Mouse (Mus musculus): ENCODE results near the gene St6gal2. TPM values are rescaled to one million over a fixed set of nuclear protein-coding genes. Genes with fewer than 3 reads are reported as not detected.

Gene St6gal2
- not detected in 2 replicates for polyA plus RNA-seq (2012)

GRCm38 (mm10) chr17:55445250-55446184 is at the start of gene St6gal2:
TSS of gene St6gal2 (plus strand) at chr17:55445382.

Other genes with a start within 250 kb of the St6gal2 start
- not detected in 2 replicates for gene Vmn2r118, start 179.8 kb downstream of the St6gal2 start, polyA plus RNA-seq (2012)